Mouse (Mus musculus) c-Kit-negative CD71-positive TER-119-positive erythroid progenitor cells, embryonic 14.5 days (primary cell): ENCODE measurements around the gene Nacc1.

Experiments
- DNase-seq: peaks from one replicate; pipeline ENCODE4 v3.0.0-alpha.2; 2013; ENCODE audit warnings: low read depth, low spot score

Nacc1 gene

GRCm38 (mm10) chr8:84663483-84664327, 24.0 kb downstream of the Nacc1 start:
- peak; percentile 87 for DNase-seq

GRCm38 (mm10) chr8:84662581-84663065, 25.0 kb downstream of the Nacc1 start, which contains the start of gene Ier2:
Ier2 (minus strand) TSS chr8:84662852.
- peak; percentile 89 for DNase-seq

GRCm38 (mm10) chr8:84661961-84662571, 25.6 kb downstream of the Nacc1 start:
- no peak for DNase-seq

- DNase-seq, result peak; percentile 68
These were observed 26.2 kb downstream of the Nacc1 start for GRCm38 (mm10) chr8:84661458-84661871.

DNA sequence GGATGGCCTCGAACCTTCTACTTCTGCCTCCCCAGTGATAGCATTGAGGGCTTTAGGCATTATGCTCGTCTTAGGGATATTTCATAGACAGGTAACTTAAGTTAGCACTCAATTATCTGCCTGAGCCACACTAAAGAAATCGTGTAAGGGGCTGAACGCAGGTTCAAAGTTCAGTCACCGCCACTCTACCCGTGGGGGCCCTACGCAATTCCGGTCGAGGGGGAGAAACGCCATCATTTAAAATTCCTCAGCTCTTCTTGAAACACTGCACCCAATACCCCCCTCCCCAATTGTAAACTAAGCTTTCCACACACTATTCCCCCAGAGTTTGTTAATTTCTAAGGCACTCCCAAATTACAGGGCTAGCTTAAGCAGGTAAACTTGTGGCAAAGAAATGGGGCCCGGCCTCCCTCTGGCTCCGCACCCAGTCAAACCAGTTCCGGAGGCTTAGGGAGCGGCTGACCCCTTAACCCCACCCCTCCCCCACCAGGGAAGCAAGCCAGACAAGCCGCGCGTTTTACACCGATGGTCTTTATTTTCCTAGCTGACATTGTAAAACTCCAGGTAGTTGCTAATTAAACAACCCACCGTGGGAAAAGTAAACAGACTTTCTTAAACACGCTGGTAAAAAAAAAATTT, 26.7 kb downstream of the Nacc1 start:
- no peak for DNase-seq

DNA sequence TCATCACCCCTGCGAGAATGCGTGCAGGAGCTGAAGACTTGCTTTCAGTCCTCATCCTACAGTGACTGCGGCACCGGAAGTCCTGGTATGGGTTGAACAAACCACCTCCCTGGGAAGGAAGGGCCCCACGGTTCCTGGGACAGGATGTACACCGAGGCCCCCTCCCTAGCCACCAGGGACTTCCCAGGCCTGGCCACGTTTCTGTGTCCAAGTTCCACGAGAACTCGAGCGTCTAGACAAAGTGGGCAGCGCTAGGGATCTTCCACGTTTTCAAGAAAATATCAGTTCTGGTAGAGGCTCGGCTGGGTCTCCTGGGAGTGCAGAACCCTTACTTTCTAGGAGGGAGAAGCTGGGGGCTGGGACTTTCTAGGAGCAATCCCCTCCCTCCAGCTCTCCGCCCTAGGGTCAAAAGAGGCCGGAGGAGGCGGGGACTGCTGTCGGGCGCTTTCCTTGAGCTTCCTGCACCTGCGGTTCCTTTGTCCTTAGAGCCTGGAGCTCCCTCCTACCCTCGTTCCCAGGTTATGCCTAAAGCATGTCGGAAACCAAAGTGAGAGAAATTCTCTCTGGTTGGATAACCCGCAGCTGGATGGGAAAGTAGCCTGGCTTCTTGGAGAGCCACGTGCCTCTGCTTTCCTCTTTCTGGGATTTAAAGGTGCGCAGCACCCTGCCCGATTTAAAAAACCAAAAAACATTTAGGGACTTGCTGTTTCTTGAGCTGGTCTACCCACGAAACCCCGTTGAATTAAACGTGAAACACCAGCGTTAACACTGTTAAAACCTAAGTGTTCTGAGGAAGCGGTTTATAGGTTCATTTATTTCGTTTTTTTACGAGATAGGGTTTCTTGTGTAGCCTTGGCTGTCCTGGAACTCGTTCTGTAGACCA, 27.5 kb downstream of the Nacc1 start:
- no peak for DNase-seq

DNA sequence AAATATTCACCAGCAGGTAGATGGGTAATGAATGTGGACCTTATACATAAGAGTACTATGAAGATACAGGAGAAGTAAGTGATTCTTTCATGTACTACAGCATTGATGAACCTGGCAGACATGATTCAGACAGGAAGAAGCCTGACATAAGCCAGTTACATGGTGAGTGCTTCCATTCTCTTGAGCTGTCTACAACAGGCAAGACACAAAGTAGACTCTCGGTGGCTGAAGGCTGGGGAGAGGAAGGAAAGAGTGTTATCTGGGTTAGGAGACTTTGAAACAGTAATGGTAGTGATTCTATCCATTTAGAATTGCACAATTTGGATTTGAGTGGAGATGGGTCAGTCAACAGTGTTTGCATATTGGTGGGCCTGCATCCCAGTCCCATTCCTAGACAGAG, 28.7 kb downstream of the Nacc1 start:
- DNase-seq, result no peak

- DNase-seq, result no peak
These were observed 30.0 kb downstream of the Nacc1 start for GRCm38 (mm10) chr8:84657680-84658079.

DNA sequence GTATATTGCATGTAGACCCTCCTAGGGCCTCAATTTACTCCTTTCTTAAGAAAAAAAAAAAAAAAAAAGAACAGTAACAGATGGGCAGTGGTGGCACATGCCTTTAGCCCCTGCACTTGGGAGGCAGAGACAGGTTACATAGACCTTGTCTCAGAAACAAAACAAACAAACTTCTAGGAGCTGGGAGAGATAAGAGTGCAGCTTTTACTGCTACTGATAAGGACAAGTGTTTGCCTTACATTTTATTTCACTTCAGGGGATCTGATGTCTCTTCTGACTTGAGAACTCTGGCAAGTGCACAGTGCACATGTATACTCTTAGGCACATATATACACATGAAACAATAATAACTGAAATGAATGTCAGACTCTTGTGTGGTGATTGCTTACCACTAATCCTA, 30.5 kb downstream of the Nacc1 start:
- no peak for DNase-seq

DNA sequence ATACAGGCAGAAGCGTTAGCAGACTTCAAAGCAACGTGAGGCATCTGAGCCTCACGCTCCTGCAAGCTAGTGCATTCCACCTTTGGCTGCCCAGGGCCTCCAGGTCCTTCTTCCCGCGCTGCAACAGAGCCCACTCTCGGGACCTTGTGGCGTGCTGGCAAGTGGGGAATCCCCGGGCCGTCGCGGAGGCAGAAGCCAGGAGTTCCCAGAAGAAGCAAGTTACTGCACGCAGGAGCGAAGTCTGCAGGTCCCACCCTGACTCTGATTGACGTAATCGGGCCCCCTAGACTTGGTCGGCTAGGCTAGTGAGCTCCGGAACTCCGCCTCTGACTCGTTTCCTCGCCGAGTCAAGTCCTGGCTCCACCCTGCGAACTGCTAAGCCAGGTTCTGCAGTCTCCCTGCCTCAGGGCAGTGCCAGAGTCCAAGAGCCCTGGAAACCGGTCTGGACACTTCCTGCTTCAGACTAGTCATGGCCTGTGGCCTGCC, 31.0 kb downstream of the Nacc1 start:
- peak; percentile 47 for DNase-seq

DNA sequence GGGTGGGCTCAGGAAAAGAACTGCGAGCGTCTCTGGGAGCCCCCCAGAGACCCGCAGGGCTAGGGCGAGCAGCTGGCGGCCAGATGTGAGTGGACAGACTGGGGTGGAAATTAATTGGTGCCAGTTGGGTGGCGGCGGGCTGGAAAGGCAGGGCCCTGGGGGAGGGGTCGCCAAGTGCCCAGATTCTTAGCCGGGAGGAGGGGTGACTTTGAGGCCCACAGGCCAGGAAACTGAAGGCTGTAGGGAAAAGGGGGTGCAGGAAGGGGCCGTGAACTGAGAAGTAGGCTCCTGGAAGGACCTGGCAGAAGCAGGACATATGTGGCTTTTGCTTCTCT, 31.5 kb downstream of the Nacc1 start:
- DNase-seq, result no peak

DNA sequence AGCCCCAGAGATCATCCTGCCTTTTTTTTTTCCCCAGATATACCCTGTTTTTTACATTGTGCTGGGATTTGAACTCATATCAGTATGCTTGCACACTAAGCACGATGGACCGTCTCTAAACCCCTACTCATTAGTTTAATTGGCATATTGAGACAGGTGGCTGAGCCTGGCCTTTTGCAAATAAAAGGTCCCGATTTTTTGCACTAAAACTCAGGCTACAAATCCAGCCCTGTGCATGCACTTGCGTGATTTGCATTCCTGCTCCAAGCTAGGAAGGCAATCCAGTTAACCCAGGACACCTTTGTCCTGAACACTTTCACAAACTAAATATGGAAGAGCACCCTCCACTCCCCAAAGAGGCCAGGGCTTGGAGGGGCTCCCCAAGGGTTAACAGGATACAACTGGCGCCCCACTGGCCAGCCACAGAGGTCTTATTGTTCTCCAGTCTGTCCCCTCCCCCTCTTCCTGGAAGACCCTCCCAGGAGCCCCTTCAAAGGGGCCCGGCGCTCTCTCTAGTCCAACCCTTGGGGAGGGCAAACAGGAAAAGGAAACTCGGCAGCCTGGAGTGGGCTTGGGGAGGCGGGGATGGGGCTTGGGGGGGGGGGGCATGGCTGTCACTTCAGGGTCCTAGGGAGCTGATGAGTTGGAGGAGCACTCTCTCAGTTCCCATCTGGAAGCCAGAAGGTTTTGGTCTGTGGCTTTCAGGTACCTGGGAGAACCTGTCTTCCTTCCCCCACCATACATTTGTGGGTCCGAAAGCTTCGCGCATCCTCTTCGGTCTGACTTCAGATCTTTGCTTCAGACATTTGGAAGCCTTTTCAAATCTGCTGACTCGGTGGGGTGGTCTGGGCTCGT, 32.1 kb downstream of the Nacc1 start:
- no peak for DNase-seq

GRCm38 (mm10) chr8:84654597-84654996, 33.1 kb downstream of the Nacc1 start:
- DNase-seq, result no peak

DNA sequence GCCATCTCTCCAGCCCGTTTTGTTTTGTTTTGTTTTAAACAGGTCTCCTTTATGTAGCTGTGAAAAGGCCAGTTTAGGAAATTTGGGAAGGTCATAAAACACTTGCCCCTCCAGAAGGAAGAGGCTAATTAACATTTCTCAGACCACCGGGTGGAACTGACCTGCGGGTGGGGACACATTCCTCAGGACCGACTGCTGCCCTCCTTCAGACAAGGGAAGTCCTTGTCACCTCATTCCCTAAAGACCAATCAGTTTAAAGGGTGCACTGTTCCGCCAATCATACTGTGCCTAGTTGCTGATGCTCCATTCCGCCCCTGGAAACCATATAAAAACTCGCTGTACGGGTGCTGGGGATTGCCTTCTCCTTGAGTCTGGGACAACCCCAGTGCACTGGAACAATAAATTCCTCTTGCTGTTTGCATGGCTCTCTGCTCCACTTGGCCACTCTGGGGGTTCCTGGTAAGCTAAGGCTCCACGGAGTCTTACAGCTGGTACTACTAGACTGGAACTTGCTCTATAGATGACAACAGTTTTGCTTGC, 34.5 kb downstream of the Nacc1 start:
- no peak for DNase-seq

DNA sequence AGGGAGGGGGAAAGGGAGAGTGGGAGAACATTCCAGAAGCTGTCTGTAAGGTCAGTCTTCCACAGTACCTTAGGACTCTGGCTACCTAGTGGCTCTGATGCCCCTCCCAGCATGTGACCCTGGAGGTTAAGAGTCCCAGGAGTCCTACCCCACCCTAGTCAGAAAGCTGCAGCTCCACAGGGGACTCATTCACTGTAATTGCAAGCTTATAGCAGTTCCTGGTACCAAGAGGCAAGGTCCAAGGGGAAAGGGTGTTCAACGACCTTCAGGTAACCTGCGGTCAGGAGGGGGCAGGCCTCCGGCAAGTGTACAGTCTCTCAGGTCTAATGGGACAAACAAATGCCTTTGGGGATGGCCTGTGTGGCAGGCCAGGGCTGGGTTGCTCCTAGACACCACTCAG, 37.4 kb downstream of the Nacc1 start:
- no peak for DNase-seq

DNA sequence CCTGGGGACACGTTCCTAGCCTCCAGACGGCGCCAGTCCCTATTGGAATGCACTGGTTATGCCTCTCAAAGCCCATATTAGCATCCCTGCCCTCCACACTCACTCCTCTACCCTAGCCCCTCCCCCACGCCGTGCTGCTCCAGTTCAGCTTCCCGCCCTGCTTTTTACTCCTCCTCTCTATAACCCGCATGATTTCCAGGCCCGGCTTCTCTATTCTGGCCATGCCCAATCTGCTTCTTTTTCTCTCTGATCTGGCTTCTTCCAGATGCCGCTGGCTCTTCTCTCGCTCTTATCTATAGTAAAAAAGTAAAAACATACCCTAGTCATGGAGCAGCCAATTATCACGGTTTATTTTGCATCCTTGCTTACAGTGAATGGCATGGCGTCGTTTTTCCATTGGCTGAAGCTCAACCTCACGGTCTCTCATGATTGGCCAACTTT, 40.2 kb downstream of the Nacc1 start:
- no peak for DNase-seq

DNA sequence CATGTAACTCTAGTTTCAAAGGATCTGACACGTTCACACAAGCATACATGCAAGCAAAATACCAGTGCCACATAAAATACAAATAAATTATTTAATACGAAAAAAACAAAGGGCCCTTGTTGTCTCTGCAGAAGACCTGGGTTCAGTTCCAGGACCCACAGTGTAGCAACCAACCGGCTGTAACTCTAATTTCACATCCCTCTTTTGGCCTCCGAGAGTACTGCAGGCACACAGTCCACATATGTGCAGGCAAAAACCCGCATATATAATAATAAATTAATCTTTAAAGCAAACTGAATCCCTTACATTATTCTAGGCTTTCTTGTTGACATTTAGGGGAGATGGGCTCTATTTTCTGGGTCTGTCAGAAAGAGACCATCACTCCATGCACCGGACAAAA, 40.9 kb downstream of the Nacc1 start:
- no peak for DNase-seq

DNA sequence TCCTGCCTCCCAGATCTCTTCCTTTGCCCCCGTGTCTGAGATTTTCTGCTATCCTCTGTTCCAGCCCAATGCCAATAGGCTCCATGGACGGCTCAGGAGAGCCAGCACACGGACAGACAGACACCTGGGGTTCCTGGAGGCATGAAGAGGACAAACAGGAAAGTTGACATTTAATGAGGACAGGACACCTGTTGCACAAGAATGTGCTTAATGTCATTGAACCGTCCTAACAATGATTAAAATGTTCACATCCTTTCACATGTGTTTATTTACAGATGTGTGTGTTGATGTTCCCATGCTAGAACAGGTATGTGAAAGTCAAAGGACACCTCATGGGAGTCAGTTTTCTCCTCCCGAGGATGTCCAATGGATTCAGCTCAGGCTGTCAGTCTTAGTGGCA, 44.6 kb downstream of the Nacc1 start:
- DNase-seq, result no peak

DNA sequence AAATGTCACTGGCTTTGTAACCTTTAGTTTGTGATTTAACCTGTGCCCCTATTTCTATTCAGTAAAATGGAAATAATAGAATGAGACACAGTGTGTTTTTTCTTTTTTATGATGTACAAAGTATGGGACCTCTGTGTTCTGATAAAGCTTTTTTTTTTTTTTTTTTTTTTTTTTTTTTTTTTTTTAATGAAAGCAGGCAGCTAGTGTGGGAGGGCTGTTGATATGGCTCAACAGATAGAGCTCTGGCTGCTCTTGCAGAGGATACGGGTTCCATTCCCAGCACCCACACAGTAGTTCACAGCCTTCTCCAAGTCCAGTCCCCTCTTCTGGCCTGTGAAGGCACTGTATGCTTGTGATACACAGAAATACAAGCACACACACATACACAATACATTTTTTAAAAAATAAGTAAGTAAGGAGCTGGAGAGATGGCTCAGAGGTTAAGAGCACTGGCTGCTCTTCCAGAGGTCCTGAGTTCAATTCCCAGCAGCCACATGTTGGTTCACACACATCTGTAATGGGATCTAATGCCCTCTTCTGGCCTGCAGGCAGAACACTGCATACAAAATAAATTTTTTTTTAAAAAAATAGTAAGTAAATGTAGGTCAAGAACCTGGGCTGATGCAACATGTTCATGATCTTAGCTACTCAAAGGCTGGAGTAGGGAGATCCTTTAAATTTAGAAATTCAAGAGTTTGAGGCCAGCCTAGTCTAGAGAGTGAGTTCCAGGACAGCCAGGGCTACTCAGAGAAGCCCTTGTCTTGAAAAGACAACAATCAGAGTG, 45.9 kb downstream of the Nacc1 start:
- DNase-seq, result no peak
